Mouse (Mus musculus) macrophage (primary cell): ENCODE data around the gene Lst1. TPM values are rescaled to one million over a fixed set of nuclear protein-coding genes. Genes with fewer than 3 reads are reported as not detected.

ENCODE experiments used
- H3K27ac ChIP-seq: fragments of 350-480 bp; formaldehyde crosslinking; 2 replicates; pipeline ENCODE4 v1.9.0; 2021
- H3K36me3 ChIP-seq: fragments of 350-480 bp; formaldehyde crosslinking; 2 replicates; pipeline ENCODE4 v1.9.0; 2021; ENCODE audit errors: inconsistent target
- H3K4me3 ChIP-seq: fragments of 350-480 bp; formaldehyde crosslinking; 2 replicates; pipeline ENCODE4 v1.9.0; 2021; ENCODE audit errors: inconsistent target
- H3K79me2 ChIP-seq: fragments of 350-480 bp; formaldehyde crosslinking; 2 replicates; pipeline ENCODE4 v1.9.0; 2021; ENCODE audit errors: inconsistent target
- WGBS: methylation state at CpG from one replicate; pipeline ENCODE4 v1.1.7; 2026; ENCODE audit warnings: inconsistent platforms; ENCODE audit not compliant: missing documents; 5-methylcytosine and 5-hydroxymethylcytosine counted together
- polyA plus RNA-seq: library from polyadenylated mRNA; stranded (reverse); fragments of 250-400 nt; gene quantifications from 3 replicates; pipeline ENCODE4 v1.2.4, GENCODE M21; 2018; ENCODE audit warnings: inconsistent platforms

The Lst1 gene
- polyA plus RNA-seq, 1 experiment from 2014 or later = 322 TPM

GRCm38 (mm10) chr17:35222299-35222698 is 34.1 kb upstream of the Lst1 start:
- 26% methylated on average over 6 of the region's 6 CpGs for WGBS
- H3K36me3 ChIP-seq = 0 out of 2 replicates have a peak, but pooled peaks cover 1% of the 10 kb centered on the region
- no peak overlapping the region for H3K4me3 ChIP-seq
- peak overlapping the region; percentile 68 for H3K27ac ChIP-seq
- H3K79me2 ChIP-seq = peaks cover 65% of the 10 kb centered on the region

DNA sequence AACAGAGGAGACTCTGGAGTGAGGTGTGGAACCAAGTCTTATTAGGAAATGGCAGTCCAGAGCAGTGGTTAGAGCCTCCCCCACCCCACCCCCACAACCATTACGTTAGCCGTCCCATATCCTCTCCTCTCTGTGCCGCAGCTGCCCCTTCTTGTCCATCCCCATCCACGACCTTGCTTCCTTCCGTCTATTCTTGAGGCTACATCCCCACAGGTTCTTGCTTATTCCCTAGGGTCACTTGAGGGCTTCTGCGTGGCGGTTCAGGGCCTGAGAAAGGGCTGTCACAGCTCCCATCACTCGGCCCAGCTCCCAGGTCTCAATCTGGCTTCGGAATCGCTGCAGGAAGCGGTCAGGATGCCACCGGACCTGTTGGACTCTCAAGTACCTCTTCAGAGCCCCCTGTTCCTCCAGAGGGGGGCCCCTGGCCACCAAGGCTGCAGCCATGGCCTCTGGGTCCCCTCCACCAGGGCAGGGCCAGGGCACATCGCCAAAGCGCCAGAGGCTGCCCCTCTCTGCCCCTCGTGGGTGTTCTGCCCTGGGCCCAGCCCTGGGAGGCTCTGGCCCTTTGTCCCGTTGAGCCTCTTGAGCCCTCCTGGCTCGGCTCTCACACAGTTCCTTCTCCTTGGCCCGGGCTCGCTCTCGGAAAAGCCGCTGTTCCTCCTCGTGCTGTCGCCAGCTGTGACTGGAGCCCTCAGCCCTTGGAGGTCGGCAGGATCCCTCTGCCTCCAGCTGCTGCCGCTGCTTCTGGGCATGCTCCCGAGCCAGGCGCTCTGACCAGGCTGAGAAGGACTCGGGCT is 32.1 kb upstream of the Lst1 start, which contains the start of gene Gm16181:
TSS of gene Gm16181 (plus strand) at position 679 of the 797 bp plus-strand sequence.
- WGBS = 53% methylated on average over 26 of the region's 28 CpGs
- peak within 1 kb of the TSS; percentile 94 for H3K27ac ChIP-seq
- no peaks in the 10 kb centered on the region for H3K36me3 ChIP-seq
- peaks cover 46% of the 10 kb centered on the region for H3K79me2 ChIP-seq
- H3K4me3 ChIP-seq = no peak within 1 kb of the TSS

DNA sequence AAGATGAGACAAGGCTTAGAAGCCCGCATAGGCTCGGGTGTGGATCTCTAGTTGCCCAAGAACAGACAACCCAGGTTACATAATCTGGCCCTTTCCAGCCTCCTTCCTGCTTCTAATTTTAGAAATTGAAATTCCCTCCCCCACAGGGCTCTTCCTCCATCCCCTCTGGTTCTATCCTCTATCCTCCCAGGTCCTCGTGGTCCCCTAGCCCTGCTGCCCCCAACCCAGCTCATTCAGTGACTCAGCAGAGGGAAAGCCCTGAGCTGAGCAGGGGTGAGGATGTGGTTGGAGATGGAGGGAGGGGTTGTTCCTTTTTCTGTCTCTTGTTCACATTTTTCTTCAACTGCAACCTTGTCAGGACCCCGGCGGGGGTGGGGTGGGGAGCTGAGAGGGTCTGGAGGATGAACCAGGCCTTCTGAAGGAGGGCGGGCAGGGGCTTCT is 31.4 kb upstream of the Lst1 start:
- Histone ChIP-seq H3K36me3 (no peaks in the 10 kb centered on the region), H3K4me3 (no peak overlapping the region), H3K79me2 (peaks cover 38% of the 10 kb centered on the region), H3K27ac (peak overlapping the region; percentile 94)
- WGBS = 0% methylated on average over 6 of the region's 6 CpGs

- 4% methylated on average over 18 of the region's 18 CpGs for WGBS
- Histone ChIP-seq H3K27ac (peak overlapping the region; percentile 94), H3K4me3 (peak overlapping the region; percentile 14), H3K36me3 (no peaks in the 10 kb centered on the region), H3K79me2 (peaks cover 29% of the 10 kb centered on the region; the same call in 1 of the 2 replicates)
These were observed 30.4 kb upstream of the Lst1 start for GRCm38 (mm10) chr17:35218516-35219193.

GRCm38 (mm10) chr17:35213071-35213470 is 24.8 kb upstream of the Lst1 start:
- Histone ChIP-seq H3K79me2 (no peaks in the 10 kb centered on the region), H3K4me3 (no peak overlapping the region), H3K36me3 (no peaks in the 10 kb centered on the region), H3K27ac (no peak overlapping the region)
- WGBS = 99% methylated on average over 5 of the region's 5 CpGs

GRCm38 (mm10) chr17:35210593-35210992 is 22.4 kb upstream of the Lst1 start:
- H3K36me3 ChIP-seq = no peaks in the 10 kb centered on the region
- WGBS = 63% methylated on average over 3 of the region's 3 CpGs
- H3K27ac ChIP-seq = peak overlapping the region; percentile 93
- no peaks in the 10 kb centered on the region for H3K79me2 ChIP-seq
- H3K4me3 ChIP-seq = no peak overlapping the region

DNA sequence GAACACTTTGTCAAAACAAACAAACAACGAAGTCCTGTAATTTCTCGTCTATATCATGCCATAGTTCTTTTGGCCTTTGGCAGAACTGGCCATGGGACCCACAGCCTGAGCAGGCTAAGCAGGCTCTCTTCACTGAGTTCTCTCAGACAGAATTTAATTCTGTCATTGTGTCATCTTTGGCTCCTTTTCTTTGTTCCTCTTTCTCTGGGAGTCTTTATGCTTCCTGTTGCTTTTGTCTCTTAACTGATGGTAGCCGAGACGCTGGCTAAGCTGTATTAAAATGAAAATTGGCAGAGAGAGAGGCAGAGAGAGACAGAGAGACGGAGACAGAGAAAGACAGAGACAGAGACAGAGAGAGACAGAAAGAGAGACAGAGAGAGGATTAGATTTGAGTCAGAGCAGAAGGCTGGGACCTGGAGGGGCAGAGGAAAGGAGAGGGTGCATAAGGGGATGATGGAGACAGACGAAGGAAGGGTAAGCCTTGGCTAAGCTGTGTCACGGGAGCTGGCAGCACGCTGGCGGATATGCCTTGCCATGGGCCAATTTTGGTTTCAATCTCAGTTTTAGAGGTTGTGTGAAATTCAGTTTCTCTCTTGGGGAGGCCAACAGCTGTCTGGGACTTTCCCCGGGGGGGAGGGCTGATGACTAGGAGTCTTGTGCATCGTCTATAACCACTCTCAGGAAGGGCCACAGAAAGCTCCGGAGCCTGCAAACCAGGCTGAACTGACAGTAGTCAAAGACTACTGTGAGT is 21.7 kb upstream of the Lst1 start:
- H3K27ac ChIP-seq = peak overlapping the region; percentile 93
- H3K4me3 ChIP-seq = peak overlapping the region; percentile 5; the same call in 1 of the 2 replicates
- H3K79me2 ChIP-seq = no peaks in the 10 kb centered on the region
- H3K36me3 ChIP-seq = no peaks in the 10 kb centered on the region
- WGBS = 7% methylated on average over 12 of the region's 12 CpGs

DNA sequence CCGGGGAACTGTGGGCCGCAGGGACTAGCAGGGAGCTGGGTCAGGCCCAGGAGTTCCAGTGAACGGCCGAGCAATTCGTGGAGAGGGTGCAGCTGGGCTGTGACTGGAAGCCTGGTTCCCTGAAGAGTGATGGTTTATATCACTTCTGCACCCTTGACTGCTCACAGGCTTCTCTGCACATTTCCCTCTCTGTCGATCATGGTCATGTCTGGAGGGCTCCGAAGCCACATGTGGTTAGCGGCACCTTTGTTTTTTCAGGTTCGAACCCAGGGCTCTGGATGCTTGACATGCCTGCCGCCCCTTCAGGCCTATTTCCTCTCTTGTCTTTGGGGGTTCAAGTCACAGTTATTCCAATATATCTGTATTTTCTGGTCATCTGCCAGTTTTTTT is 17.1 kb upstream of the Lst1 start:
- H3K79me2 ChIP-seq = peaks cover 12% of the 10 kb centered on the region
- H3K36me3 ChIP-seq = no peaks in the 10 kb centered on the region
- WGBS = 87% methylated on average over 10 of the region's 10 CpGs
- H3K27ac ChIP-seq = no peak overlapping the region
- H3K4me3 ChIP-seq = no peak overlapping the region

GRCm38 (mm10) chr17:35204494-35205379 is 16.5 kb upstream of the Lst1 start, which contains the start of gene Lta:
Gene Lta, minus strand, starts transcription at chr17:35205351.
- no peak within 1 kb of the TSS for H3K27ac ChIP-seq

GRCm38 (mm10) chr17:35202442-35202841 is 14.2 kb upstream of the Lst1 start:
- Histone ChIP-seq H3K36me3 (peaks cover 7% of the 10 kb centered on the region; the same call in 1 of the 2 replicates), H3K4me3 (peak overlapping the region; percentile 92; the same call in 1 of the 2 replicates), H3K79me2 (peaks cover 31% of the 10 kb centered on the region), H3K27ac (peak overlapping the region; percentile 99)
- 87% methylated on average over 4 of the region's 4 CpGs for WGBS

More at GRCm38 (mm10) chr17:35204494-35205379, 16.5 kb upstream of the Lst1 start, which contains the start of gene Lta:
- 87% methylated on average over 17 of the region's 20 CpGs for WGBS
- Histone ChIP-seq H3K4me3 (no peak within 1 kb of the TSS), H3K79me2 (peaks cover 18% of the 10 kb centered on the region), H3K36me3 (peaks cover under 1% of the 10 kb centered on the region; the same call in 1 of the 2 replicates)

DNA sequence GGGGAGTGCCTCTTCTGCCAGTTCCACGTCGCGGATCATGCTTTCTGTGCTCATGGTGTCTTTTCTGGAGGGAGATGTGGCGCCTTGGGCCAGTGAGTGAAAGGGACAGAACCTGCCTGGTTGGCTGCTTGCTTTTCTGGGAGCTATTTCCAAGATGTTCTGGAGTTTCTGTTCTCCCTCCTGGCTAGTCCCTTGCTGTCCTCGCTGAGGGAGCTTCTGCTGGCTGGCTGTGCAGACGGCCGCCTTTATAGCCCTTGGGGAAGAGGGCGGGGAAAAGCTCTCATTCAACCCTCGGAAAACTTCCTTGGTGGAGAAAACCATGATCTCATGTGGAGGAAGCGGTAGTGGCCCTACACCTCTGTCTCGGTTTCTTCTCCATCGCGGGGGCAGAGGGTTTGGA is 13.5 kb upstream of the Lst1 start, which contains the start of gene Tnf:
TSS of gene Tnf (minus strand) at position 221 of the 400 bp plus-strand sequence.
- WGBS = 1% methylated on average over 13 of the region's 13 CpGs
- Histone ChIP-seq H3K79me2 (peaks cover 31% of the 10 kb centered on the region), H3K4me3 (peak within 1 kb of the TSS; percentile 92), H3K27ac (peak within 1 kb of the TSS; percentile 99), H3K36me3 (peaks cover 7% of the 10 kb centered on the region; the same call in 1 of the 2 replicates)

DNA sequence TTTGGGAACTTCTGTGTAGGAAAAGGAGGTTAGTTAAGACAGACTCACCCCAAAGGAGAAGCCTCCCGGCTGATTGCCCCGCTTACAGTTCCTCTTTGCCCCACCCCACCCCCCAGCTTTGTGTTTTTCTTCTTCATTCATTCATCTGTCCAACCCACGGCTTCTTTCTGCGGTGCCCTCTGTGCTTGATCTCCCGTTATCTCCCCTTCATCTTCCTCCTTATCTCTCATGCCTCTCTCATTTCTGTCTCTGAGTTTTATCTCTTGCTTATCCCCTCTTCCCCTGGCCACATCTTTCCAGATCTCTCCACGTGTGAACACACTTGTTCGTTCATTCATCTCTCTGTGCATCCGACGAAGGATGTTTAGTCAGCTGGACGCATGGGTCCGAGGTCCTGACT is 12.9 kb upstream of the Lst1 start:
- WGBS = 0% methylated on average over 11 of the region's 11 CpGs
- Histone ChIP-seq H3K36me3 (peaks cover 7% of the 10 kb centered on the region; the same call in 1 of the 2 replicates), H3K79me2 (peaks cover 31% of the 10 kb centered on the region), H3K27ac (peak overlapping the region; percentile 99), H3K4me3 (peak overlapping the region; percentile 92)

DNA sequence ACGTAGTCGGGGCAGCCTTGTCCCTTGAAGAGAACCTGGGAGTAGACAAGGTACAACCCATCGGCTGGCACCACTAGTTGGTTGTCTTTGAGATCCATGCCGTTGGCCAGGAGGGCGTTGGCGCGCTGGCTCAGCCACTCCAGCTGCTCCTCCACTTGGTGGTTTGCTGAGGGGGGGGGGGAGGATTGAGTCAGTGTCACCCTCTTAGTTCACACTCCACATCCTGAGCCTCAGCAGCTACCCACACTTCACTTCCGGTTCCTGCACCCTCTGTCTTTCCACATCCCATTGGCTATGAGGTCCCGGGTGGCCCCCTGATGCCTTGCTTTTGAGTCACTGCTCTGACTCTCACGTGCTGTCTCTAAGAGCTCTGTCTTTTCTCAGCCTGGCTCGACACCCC is 12.2 kb upstream of the Lst1 start:
- peak overlapping the region; percentile 99 for H3K27ac ChIP-seq
- peak overlapping the region; percentile 92 for H3K4me3 ChIP-seq
- H3K79me2 ChIP-seq = peaks cover 31% of the 10 kb centered on the region
- WGBS = 5% methylated on average over 11 of the region's 11 CpGs
- peaks cover 7% of the 10 kb centered on the region; the same call in 1 of the 2 replicates for H3K36me3 ChIP-seq
